Mouse (Mus musculus) E14TG2a.4 (cell line): ENCODE measurements around the gene Gm5150.
"Not testable (repeated sequence)": the region's sequence is repeated elsewhere in the genome, so short reads cannot be mapped to it uniquely, and the experiment has no call there.

Source experiments
- H3K27me3 ChIP-seq: 2 replicates; pipeline ENCODE4 v1.6.1; 2014; ENCODE audit warnings: low read length, control low read depth; ENCODE audit not compliant: insufficient read depth
- H3K36me3 ChIP-seq: 2 replicates; pipeline ENCODE4 v1.6.1; 2014; ENCODE audit warnings: low read length, control low read depth; ENCODE audit not compliant: insufficient read depth
- H3K4me1 ChIP-seq: replicated peaks from 2 replicates; pipeline ENCODE4 v1.6.1; 2014; ENCODE audit warnings: low read depth, low read length, control low read depth
- H3K4me3 ChIP-seq: replicated peaks from 2 replicates; pipeline ENCODE4 v1.5.1; 2014; ENCODE audit warnings: mild to moderate bottlenecking, low read length
- H3K9me3 ChIP-seq: 2 replicates; pipeline ENCODE4 v1.6.1; 2014; ENCODE audit warnings: low read length, control low read depth
- CTCF ChIP-seq: conservative IDR thresholded peaks from 2 replicates; pipeline ENCODE4 v1.5.1; 2014; ENCODE audit warnings: low read length
- NANOG ChIP-seq: IDR thresholded peaks from 2 replicates; pipeline ENCODE4 v1.6.1; 2014; ENCODE audit warnings: borderline replicate concordance, low read length, mixed read lengths
- POU5F1 ChIP-seq: IDR thresholded peaks from 2 replicates; pipeline ENCODE4 v1.6.1; 2014; ENCODE audit warnings: low read length, borderline replicate concordance

Gene Gm5150

GRCm38 (mm10) chr3:16006215-16006614 lies at the start of gene Gm5150:
TSS of gene Gm5150 (minus strand) at chr3:16006437.
- H3K4me1 ChIP-seq, result no peaks in the 10 kb centered on the region
- H3K36me3 ChIP-seq, result no peaks in the 10 kb centered on the region
- H3K27me3 ChIP-seq, result no peaks in the 10 kb centered on the region
- H3K9me3 ChIP-seq, result no peaks in the 10 kb centered on the region
- no peak for TF ChIP-seq CTCF
- TF ChIP-seq POU5F1, result no peak
- TF ChIP-seq NANOG, result no peak
- H3K4me3 ChIP-seq, result no peak within 1 kb of the TSS

- not testable (repeated sequence) for H3K36me3 ChIP-seq, H3K27me3 ChIP-seq, H3K4me1 ChIP-seq, H3K9me3 ChIP-seq
- peak overlapping the region; percentile 77 for H3K4me3 ChIP-seq
These were observed 45.5 kb upstream of the Gm5150 start for GRCm38 (mm10) chr3:16051736-16052135.

- H3K4me1 ChIP-seq, result no peaks in the 10 kb centered on the region
- no peaks in the 10 kb centered on the region for H3K9me3 ChIP-seq
- TF ChIP-seq NANOG (no peak), CTCF (0 out of 2 replicates have a peak, but pooled peaks have one; percentile 8), POU5F1 (no peak)
- no peaks in the 10 kb centered on the region for H3K36me3 ChIP-seq
- no peak overlapping the region for H3K4me3 ChIP-seq
- peaks cover 7% of the 10 kb centered on the region; the same call in 1 of the 2 replicates for H3K27me3 ChIP-seq
These were observed 41.1 kb upstream of the Gm5150 start for GRCm38 (mm10) chr3:16047288-16047687.

- Histone ChIP-seq H3K27me3 (0 out of 2 replicates have a peak, but pooled peaks cover 3% of the 10 kb centered on the region), H3K36me3 (no peaks in the 10 kb centered on the region), H3K4me1 (no peaks in the 10 kb centered on the region), H3K4me3 (no peak overlapping the region), H3K9me3 (peaks cover 7% of the 10 kb centered on the region; the same call in 1 of the 2 replicates)
- TF ChIP-seq CTCF, result peak; percentile 63
- TF ChIP-seq POU5F1, result no peak
- no peak for TF ChIP-seq NANOG
These were observed 37.1 kb upstream of the Gm5150 start for GRCm38 (mm10) chr3:16043315-16043714.

- not testable (repeated sequence) for H3K4me3 ChIP-seq, H3K36me3 ChIP-seq, H3K4me1 ChIP-seq, H3K9me3 ChIP-seq, H3K27me3 ChIP-seq
- TF ChIP-seq CTCF, result peak; percentile 53
These were observed 18.8 kb upstream of the Gm5150 start for GRCm38 (mm10) chr3:16024988-16025387.

GRCm38 (mm10) chr3:16022214-16022613 lies 16.0 kb upstream of the Gm5150 start:
- Histone ChIP-seq H3K36me3 (no peaks in the 10 kb centered on the region), H3K9me3 (0 out of 2 replicates have a peak, but pooled peaks cover 2% of the 10 kb centered on the region), H3K4me3 (no peak overlapping the region), H3K27me3 (no peaks in the 10 kb centered on the region), H3K4me1 (no peaks in the 10 kb centered on the region)
- TF ChIP-seq POU5F1, result no peak
- no peak for TF ChIP-seq CTCF
- TF ChIP-seq NANOG, result no peak

- H3K27me3 ChIP-seq, H3K4me1 ChIP-seq, H3K36me3 ChIP-seq, H3K4me3 ChIP-seq: not testable (repeated sequence)
- peaks cover 38% of the 10 kb centered on the region for H3K9me3 ChIP-seq
These were observed 8.2 kb upstream of the Gm5150 start for GRCm38 (mm10) chr3:16014456-16014855.

GRCm38 (mm10) chr3:16007827-16008226 lies 1.6 kb upstream of the Gm5150 start:
- no peaks in the 10 kb centered on the region for H3K36me3 ChIP-seq
- peaks cover 5% of the 10 kb centered on the region for H3K9me3 ChIP-seq
- H3K4me1 ChIP-seq, result no peaks in the 10 kb centered on the region
- H3K4me3 ChIP-seq, result no peak overlapping the region
- TF ChIP-seq CTCF (no peak), POU5F1 (no peak), NANOG (no peak)
- H3K27me3 ChIP-seq, result no peaks in the 10 kb centered on the region

GRCm38 (mm10) chr3:16003890-16004633 lies 2.2 kb downstream of the Gm5150 start:
- no peaks in the 10 kb centered on the region for H3K4me1 ChIP-seq
- no peak overlapping the region for H3K4me3 ChIP-seq
- no peaks in the 10 kb centered on the region for H3K36me3 ChIP-seq
- H3K27me3 ChIP-seq, result no peaks in the 10 kb centered on the region
- TF ChIP-seq CTCF (no peak), POU5F1 (no peak), NANOG (no peak)
- no peaks in the 10 kb centered on the region for H3K9me3 ChIP-seq

- H3K4me3 ChIP-seq, H3K36me3 ChIP-seq, H3K4me1 ChIP-seq, H3K27me3 ChIP-seq, H3K9me3 ChIP-seq: not testable (repeated sequence)
These were observed 6.8 kb downstream of the Gm5150 start for GRCm38 (mm10) chr3:15999479-15999878.
